Mouse (Mus musculus) spleen, adult 2 months (tissue): Measurements from ENCODE around the gene Gadd45a. TPM values are rescaled to one million over a fixed set of nuclear protein-coding genes. Genes with fewer than 3 reads are reported as not detected.

Experiments used
- DNase-seq, 2 experiments: peaks; one replicate each; pipeline versions ENCODE4 v3.0.0 to v3.0.0-alpha.2; 2012 to 2021; ENCODE audit warnings: low spot score in 2 of 2, low read depth in 1 of 2
- H3K27ac ChIP-seq: fragments of 200-500 bp; 2 replicates; pipeline ENCODE4 v1.5.1; 2012; ENCODE audit warnings: low read length, inconsistent platforms; ENCODE audit not compliant: insufficient read depth
- H3K27me3 ChIP-seq: fragments of 200-500 bp; 2 replicates; pipeline ENCODE4 v1.6.1; 2012; ENCODE audit warnings: mild to moderate bottlenecking, moderate library complexity, low read length, inconsistent platforms; ENCODE audit not compliant: control insufficient read depth, insufficient read depth
- H3K36me3 ChIP-seq: fragments of 200-500 bp; 2 replicates; pipeline ENCODE4 v1.6.1; 2012; ENCODE audit warnings: mild to moderate bottlenecking, low read length, inconsistent platforms; ENCODE audit not compliant: control insufficient read depth, insufficient read depth
- H3K4me1 ChIP-seq: fragments of 200-500 bp; 2 replicates; pipeline ENCODE4 v1.6.1; 2011; ENCODE audit warnings: inconsistent platforms; ENCODE audit not compliant: control insufficient read depth, insufficient read depth, insufficient read length
- H3K4me3 ChIP-seq: fragments of 200-500 bp; 2 replicates; pipeline ENCODE4 v1.5.1; 2011; ENCODE audit warnings: mild to moderate bottlenecking, inconsistent platforms; ENCODE audit not compliant: insufficient read depth, insufficient read length; ENCODE audit errors: extremely low read depth
- CTCF ChIP-seq: fragments of 200-500 bp; IDR thresholded peaks from 2 replicates; pipeline ENCODE4 v1.5.1; 2011; ENCODE audit warnings: mild to moderate bottlenecking, inconsistent platforms; ENCODE audit not compliant: insufficient read depth, insufficient read length, insufficient replicate concordance; ENCODE audit errors: extremely low read depth
- POLR2A ChIP-seq: fragments of 200-500 bp; IDR thresholded peaks from 2 replicates; pipeline ENCODE4 v1.6.1; 2011; ENCODE audit warnings: low read depth, low read length, inconsistent platforms
- WGBS: fragments of 180-500 bp; shearing (Covaris S2); methylation state at CpG from one replicate; pipeline ENCODE4 v1.1.7; 2018; 5-methylcytosine and 5-hydroxymethylcytosine counted together
- polyA plus RNA-seq: library from polyadenylated mRNA; depleted of rRNA; stranded (reverse); fragments of >200 nt; gene quantifications from 2 replicates; pipeline ENCODE4 v1.2.3, GENCODE M21; 2012

The Gadd45a gene
- polyA plus RNA-seq, 1 experiment: 56.9 TPM

GRCm38 (mm10) chr6:67013293-67013948, 23.8 kb downstream of the Gadd45a start:
- no peak overlapping the region for H3K4me3 ChIP-seq
- TF ChIP-seq POLR2A (no peak), CTCF (no peak)
- peaks cover under 1% of the 10 kb centered on the region; the same call in 1 of the 2 replicates for H3K36me3 ChIP-seq
- no peaks in the 10 kb centered on the region for H3K27me3 ChIP-seq
- WGBS: 92% methylated on average over 6 of the region's 6 CpGs
- no peak for DNase-seq
- no peak overlapping the region for H3K27ac ChIP-seq
- H3K4me1 ChIP-seq: no peaks in the 10 kb centered on the region

GRCm38 (mm10) chr6:67011217-67011518, 26.1 kb downstream of the Gadd45a start:
- no peaks in the 10 kb centered on the region for H3K4me1 ChIP-seq
- TF ChIP-seq POLR2A: no peak
- TF ChIP-seq CTCF: no peak
- no peak for DNase-seq
- H3K27ac ChIP-seq: no peak overlapping the region
- no peaks in the 10 kb centered on the region for H3K36me3 ChIP-seq
- H3K4me3 ChIP-seq: no peak overlapping the region
- H3K27me3 ChIP-seq: no peaks in the 10 kb centered on the region

GRCm38 (mm10) chr6:67010370-67011216, 26.7 kb downstream of the Gadd45a start:
- 93% methylated on average over 7 of the region's 7 CpGs for whole genome bisulfite sequencing
- TF ChIP-seq CTCF: no peak
- TF ChIP-seq POLR2A: no peak
- H3K36me3 ChIP-seq: no peaks in the 10 kb centered on the region
- DNase-seq: no peak
- H3K27me3 ChIP-seq: no peaks in the 10 kb centered on the region
- no peaks in the 10 kb centered on the region for H3K4me1 ChIP-seq
- no peak overlapping the region for H3K4me3 ChIP-seq
- H3K27ac ChIP-seq: no peak overlapping the region

- TF ChIP-seq POLR2A: no peak
- TF ChIP-seq CTCF: no peak
- DNase-seq: no peak
- Histone ChIP-seq H3K27ac (no peak overlapping the region), H3K4me1 (no peaks in the 10 kb centered on the region), H3K4me3 (no peak overlapping the region), H3K27me3 (no peaks in the 10 kb centered on the region), H3K36me3 (no peaks in the 10 kb centered on the region)
- 86% methylated on average over 3 of the region's 3 CpGs for WGBS
Measured at GRCm38 (mm10) chr6:67009888-67010287, 27.4 kb downstream of the Gadd45a start.

- no peaks in the 10 kb centered on the region for H3K27me3 ChIP-seq
- no peak overlapping the region for H3K4me3 ChIP-seq
- no peak overlapping the region for H3K27ac ChIP-seq
- H3K36me3 ChIP-seq: no peaks in the 10 kb centered on the region
- DNase-seq: no peak
- no peaks in the 10 kb centered on the region for H3K4me1 ChIP-seq
- TF ChIP-seq CTCF (no peak), POLR2A (no peak)
Measured at GRCm38 (mm10) chr6:66999800-67000199, 37.5 kb downstream of the Gadd45a start.

GRCm38 (mm10) chr6:66998645-66999044, 38.6 kb downstream of the Gadd45a start:
- no peak for DNase-seq
- Histone ChIP-seq H3K4me1 (no peaks in the 10 kb centered on the region), H3K27me3 (no peaks in the 10 kb centered on the region), H3K36me3 (no peaks in the 10 kb centered on the region), H3K27ac (no peak overlapping the region), H3K4me3 (no peak overlapping the region)
- no peak for TF ChIP-seq POLR2A
- TF ChIP-seq CTCF: no peak
- 91% methylated on average over 2 of the region's 2 CpGs for WGBS

GRCm38 (mm10) chr6:66996257-66996656, 41.0 kb downstream of the Gadd45a start:
- Histone ChIP-seq H3K36me3 (no peaks in the 10 kb centered on the region), H3K4me3 (no peak overlapping the region), H3K27ac (no peak overlapping the region), H3K4me1 (no peaks in the 10 kb centered on the region), H3K27me3 (no peaks in the 10 kb centered on the region)
- WGBS: 80% methylated on average over 1 of the region's 1 CpGs
- TF ChIP-seq POLR2A (no peak), CTCF (no peak)
- DNase-seq: no peak
